Mouse (Mus musculus) neural tube, embryonic 13.5 days (tissue): ENCODE measurements around the gene Lhx8. TPM values are rescaled to one million over a fixed set of nuclear protein-coding genes. Genes with fewer than 3 reads are reported as not detected.

Experiments
- ATAC-seq: fragments of 200-750 bp; cut with Nextera tagmentation; 2 replicates; pipeline ENCODE4 v1.8.0; 2017; ENCODE audit warnings: low read depth, mild to moderate bottlenecking, moderate TSS enrichment, moderate library complexity
- H3K27ac ChIP-seq: fragments of 300-500 bp; sonication (generic); replicated peaks from 2 replicates; pipeline ENCODE4 v1.5.1; 2015; ENCODE audit warnings: moderate library complexity, mild to moderate bottlenecking, inconsistent platforms
- H3K27me3 ChIP-seq: fragments of 300-500 bp; sonication (generic); 2 replicates; pipeline ENCODE4 v1.6.1; 2015; ENCODE audit warnings: mild to moderate bottlenecking, inconsistent platforms
- H3K36me3 ChIP-seq: fragments of 300-500 bp; sonication (generic); 2 replicates; pipeline ENCODE4 v1.6.1; 2015; ENCODE audit warnings: mild to moderate bottlenecking, inconsistent platforms
- H3K4me1 ChIP-seq: fragments of 300-500 bp; sonication (generic); replicated peaks from 2 replicates; pipeline ENCODE4 v1.6.1; 2015; ENCODE audit warnings: inconsistent platforms
- H3K4me2 ChIP-seq: fragments of 300-500 bp; sonication (generic); 2 replicates; pipeline ENCODE4 v1.6.1; 2015; ENCODE audit warnings: inconsistent platforms, mild to moderate bottlenecking, moderate library complexity
- H3K4me3 ChIP-seq: fragments of 300-500 bp; sonication (generic); 2 replicates; pipeline ENCODE4 v1.5.1; 2015; ENCODE audit warnings: mild to moderate bottlenecking, inconsistent platforms
- H3K9ac ChIP-seq: fragments of 300-500 bp; sonication (generic); 2 replicates; pipeline ENCODE4 v1.6.1; 2015; ENCODE audit warnings: moderate library complexity, mild to moderate bottlenecking, inconsistent platforms
- H3K9me3 ChIP-seq: fragments of 300-500 bp; sonication (generic); 2 replicates; pipeline ENCODE4 v1.6.1; 2016; ENCODE audit warnings: inconsistent platforms
- WGBS: fragments of 180-500 bp; shearing (Covaris S2); methylation state at CpG from one replicate; pipeline ENCODE4 v1.1.7; 2015; 5-methylcytosine and 5-hydroxymethylcytosine counted together
- polyA plus RNA-seq: library from polyadenylated mRNA; unstranded; fragments of >200 nt; fragmentation: Nextera tagmentation; extraction: Ambion mirVana; gene quantifications from 2 replicates; pipeline ENCODE4 v1.2.1, GENCODE M21; 2015

Lhx8 gene
- polyA plus RNA-seq, 1 experiment from 2014 or later: not detected

DNA sequence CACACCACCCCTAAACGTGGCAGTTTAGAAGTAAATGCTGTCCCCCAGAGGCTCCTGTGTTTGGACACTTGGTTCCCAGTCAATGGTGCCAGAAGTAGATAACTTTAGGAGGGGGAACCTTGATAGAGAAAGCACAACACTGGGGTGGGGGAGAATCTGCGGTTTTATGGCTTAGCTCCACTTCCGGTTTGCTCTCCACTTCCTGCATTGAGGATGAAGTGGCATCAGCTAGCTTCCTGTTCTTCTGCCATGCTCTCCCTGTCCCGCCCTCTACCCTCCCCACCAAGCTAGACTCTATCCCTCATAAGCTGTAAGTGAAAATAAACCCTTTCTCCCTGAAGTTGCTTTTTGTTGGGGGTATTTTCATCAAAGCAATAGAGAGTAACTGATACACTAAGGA is 29.4 kb downstream of the Lhx8 start:
- H3K4me2 ChIP-seq: no peak overlapping the region
- H3K36me3 ChIP-seq: no peaks in the 10 kb centered on the region
- no peak overlapping the region for H3K27ac ChIP-seq
- no peak overlapping the region for H3K9ac ChIP-seq
- H3K27me3 ChIP-seq: no peaks in the 10 kb centered on the region
- no peaks in the 10 kb centered on the region for H3K4me1 ChIP-seq
- ATAC-seq: no peak
- no peaks in the 10 kb centered on the region for H3K9me3 ChIP-seq
- H3K4me3 ChIP-seq: no peak overlapping the region
- WGBS: 90% methylated on average over 4 of the region's 4 CpGs

GRCm38 (mm10) chr3:154300006-154300405 is 30.5 kb downstream of the Lhx8 start:
- Histone ChIP-seq H3K4me1 (no peaks in the 10 kb centered on the region), H3K36me3 (no peaks in the 10 kb centered on the region), H3K4me3 (no peak overlapping the region), H3K27ac (no peak overlapping the region), H3K9me3 (no peaks in the 10 kb centered on the region), H3K9ac (no peak overlapping the region), H3K4me2 (no peak overlapping the region), H3K27me3 (no peaks in the 10 kb centered on the region)
- 93% methylated on average over 9 of the region's 9 CpGs for WGBS
- no peak for ATAC-seq

DNA sequence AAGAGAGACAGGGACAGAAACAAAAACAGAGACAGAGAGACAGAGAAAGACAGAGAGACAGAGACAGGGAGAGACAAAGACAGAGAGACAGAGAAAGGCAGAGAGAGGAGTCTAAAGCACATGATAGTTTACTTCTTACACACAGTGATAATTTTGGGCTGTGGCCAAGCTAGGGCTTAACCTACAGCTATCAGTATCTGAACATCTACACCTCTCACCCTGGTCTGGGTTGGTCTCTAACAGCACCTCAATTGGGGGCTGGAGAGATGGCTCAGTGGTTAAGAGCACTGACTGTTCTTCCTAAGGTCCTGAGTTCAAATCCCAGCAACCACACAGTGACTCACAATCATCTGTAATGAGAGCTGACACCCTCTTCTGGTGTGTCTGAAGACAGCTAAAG is 32.0 kb downstream of the Lhx8 start:
- H3K27ac ChIP-seq: no peak overlapping the region

GRCm38 (mm10) chr3:154297499-154297898 is 33.0 kb downstream of the Lhx8 start:
- H3K27ac ChIP-seq: no peak overlapping the region
- no peak overlapping the region for H3K9ac ChIP-seq
- no peaks in the 10 kb centered on the region for H3K9me3 ChIP-seq
- no peaks in the 10 kb centered on the region for H3K4me1 ChIP-seq
- H3K36me3 ChIP-seq: no peaks in the 10 kb centered on the region
- no peaks in the 10 kb centered on the region for H3K27me3 ChIP-seq
- no peak overlapping the region for H3K4me2 ChIP-seq
- WGBS: 76% methylated on average over 6 of the region's 6 CpGs
- ATAC-seq: no peak
- H3K4me3 ChIP-seq: no peak overlapping the region

More for the DNA sequence above, 32.0 kb downstream of the Lhx8 start:
- Histone ChIP-seq H3K9ac (no peak overlapping the region), H3K4me2 (no peak overlapping the region), H3K36me3 (no peaks in the 10 kb centered on the region), H3K4me3 (no peak overlapping the region), H3K9me3 (no peaks in the 10 kb centered on the region), H3K4me1 (no peaks in the 10 kb centered on the region), H3K27me3 (no peaks in the 10 kb centered on the region)
- no peak for ATAC-seq

DNA sequence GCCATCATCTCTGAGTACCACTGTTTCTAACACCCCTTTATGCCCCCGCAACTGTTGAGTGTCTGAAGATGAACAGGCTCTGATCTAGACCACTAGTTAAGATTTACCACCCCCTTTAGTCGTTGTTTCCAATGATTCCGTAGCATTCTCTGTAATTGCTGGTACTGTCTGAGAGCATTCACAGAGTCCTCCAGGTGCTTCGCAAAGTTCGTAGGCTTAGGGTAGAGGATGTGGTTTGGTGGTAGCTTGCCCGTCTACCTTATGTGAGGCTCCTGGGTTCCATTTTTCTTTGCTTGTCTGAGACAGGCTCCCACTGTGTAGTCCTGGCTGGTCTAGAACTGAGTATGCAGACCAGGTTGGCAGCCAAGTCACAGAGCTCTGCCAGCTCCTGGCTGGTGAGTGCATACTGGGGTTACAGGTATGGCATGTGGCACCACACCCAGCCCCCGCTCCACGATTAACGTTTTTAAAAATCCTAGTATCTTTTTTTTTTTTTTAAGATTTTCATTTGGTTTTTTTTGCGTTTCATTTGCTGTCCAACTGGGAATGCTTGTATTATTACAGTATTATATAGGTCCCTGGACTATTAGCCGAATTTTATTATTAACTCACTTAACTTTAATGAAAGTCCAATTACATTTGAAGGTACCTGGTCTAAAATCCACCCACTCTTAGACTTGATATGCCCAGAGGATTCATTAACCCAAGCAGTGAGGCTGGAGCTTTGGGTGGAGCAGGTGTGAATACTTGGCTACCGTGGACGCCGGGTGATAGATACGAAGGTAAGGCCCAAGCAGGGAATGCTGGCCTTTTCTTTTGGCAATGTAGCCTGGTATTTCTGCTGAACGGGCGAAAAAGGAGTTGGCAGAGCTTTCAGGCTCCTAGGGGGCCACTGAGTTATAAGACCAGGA is 35.3 kb downstream of the Lhx8 start:
- ATAC-seq: no peak

GRCm38 (mm10) chr3:154293839-154294490 is 36.5 kb downstream of the Lhx8 start:
- H3K9ac ChIP-seq: no peak overlapping the region
- no peaks in the 10 kb centered on the region for H3K36me3 ChIP-seq
- H3K4me2 ChIP-seq: no peak overlapping the region
- H3K9me3 ChIP-seq: no peaks in the 10 kb centered on the region
- H3K27me3 ChIP-seq: no peaks in the 10 kb centered on the region
- no peak overlapping the region for H3K4me3 ChIP-seq
- 85% methylated on average over 9 of the region's 9 CpGs for WGBS
- no peak for ATAC-seq
- H3K27ac ChIP-seq: no peak overlapping the region
- no peaks in the 10 kb centered on the region for H3K4me1 ChIP-seq

More for the DNA sequence above, 35.3 kb downstream of the Lhx8 start:
- no peak overlapping the region for H3K4me3 ChIP-seq
- no peaks in the 10 kb centered on the region for H3K9me3 ChIP-seq
- H3K27ac ChIP-seq: no peak overlapping the region
- H3K9ac ChIP-seq: no peak overlapping the region
- H3K4me2 ChIP-seq: no peak overlapping the region
- H3K4me1 ChIP-seq: no peaks in the 10 kb centered on the region
- H3K27me3 ChIP-seq: no peaks in the 10 kb centered on the region
- H3K36me3 ChIP-seq: no peaks in the 10 kb centered on the region
- WGBS: 94% methylated on average over 17 of the region's 17 CpGs

GRCm38 (mm10) chr3:154292126-154292525 is 38.3 kb downstream of the Lhx8 start:
- no peak overlapping the region for H3K9ac ChIP-seq
- H3K27me3 ChIP-seq: no peaks in the 10 kb centered on the region
- no peak overlapping the region for H3K4me3 ChIP-seq
- ATAC-seq: no peak
- H3K36me3 ChIP-seq: no peaks in the 10 kb centered on the region
- no peak overlapping the region for H3K27ac ChIP-seq
- no peaks in the 10 kb centered on the region for H3K4me1 ChIP-seq
- 81% methylated on average over 5 of the region's 5 CpGs for WGBS
- H3K4me2 ChIP-seq: no peak overlapping the region
- no peaks in the 10 kb centered on the region for H3K9me3 ChIP-seq

DNA sequence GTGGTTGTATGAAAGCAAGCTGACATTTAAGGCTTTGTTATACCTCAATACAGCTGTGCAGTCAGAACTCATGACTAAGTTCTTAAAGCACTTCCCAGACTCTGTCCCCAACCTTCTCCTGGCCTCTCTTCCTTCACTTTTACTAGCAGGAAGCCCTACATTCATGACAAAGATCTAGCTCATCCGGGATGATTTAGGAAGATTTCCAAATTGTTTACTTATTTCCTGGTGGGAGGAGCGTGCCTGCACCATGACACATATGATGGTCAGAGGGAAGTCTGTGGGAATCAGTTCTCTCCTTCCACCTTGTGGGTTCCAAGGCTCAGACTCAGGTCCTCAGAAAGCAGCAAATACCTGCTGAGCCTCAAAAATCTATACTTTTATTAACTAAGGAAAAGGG is 40.1 kb downstream of the Lhx8 start:
- H3K27ac ChIP-seq: no peak overlapping the region
- no peaks in the 10 kb centered on the region for H3K4me1 ChIP-seq
- WGBS: 91% methylated on average over 2 of the region's 2 CpGs
- H3K4me2 ChIP-seq: no peak overlapping the region
- H3K9ac ChIP-seq: no peak overlapping the region
- H3K4me3 ChIP-seq: no peak overlapping the region
- no peak for ATAC-seq
- H3K27me3 ChIP-seq: no peaks in the 10 kb centered on the region
- H3K9me3 ChIP-seq: no peaks in the 10 kb centered on the region
- H3K36me3 ChIP-seq: no peaks in the 10 kb centered on the region

DNA sequence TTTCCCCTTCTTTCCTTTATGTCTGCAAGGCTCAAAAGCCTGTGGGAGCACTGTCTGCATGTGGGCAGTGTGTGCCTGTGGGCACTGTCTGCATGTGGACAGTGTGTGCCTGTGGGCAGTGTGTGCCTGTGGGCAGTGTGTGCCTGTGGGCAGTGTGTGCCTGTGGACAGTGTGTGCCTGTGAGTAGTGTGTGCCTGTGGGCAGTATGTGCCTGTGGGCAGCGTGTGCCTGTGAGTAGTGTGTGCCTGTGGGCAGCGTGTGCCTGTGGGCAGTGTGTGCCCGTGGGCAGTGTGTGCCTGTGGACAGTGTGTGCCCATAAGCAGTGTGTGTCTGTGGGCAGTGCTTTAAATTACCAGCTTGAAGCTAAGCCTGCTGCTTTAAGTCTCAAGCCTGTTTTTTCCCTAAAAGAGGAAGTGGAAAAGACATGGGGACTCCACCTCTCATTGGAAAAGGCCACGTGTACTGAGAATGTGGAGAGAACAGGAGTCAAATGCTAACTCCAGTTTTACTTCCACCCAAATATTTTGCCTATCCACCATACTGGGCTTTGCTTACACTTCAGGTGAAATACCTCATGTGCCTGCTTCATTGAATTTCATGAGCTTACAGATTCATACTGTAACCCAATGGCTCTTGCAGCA is 41.9 kb downstream of the Lhx8 start:
- H3K4me1 ChIP-seq: no peaks in the 10 kb centered on the region
- H3K36me3 ChIP-seq: no peaks in the 10 kb centered on the region
- H3K27me3 ChIP-seq: no peaks in the 10 kb centered on the region
- H3K4me3 ChIP-seq: no peak overlapping the region
- no peak for ATAC-seq
- H3K9ac ChIP-seq: no peak overlapping the region
- no peaks in the 10 kb centered on the region for H3K9me3 ChIP-seq
- H3K4me2 ChIP-seq: no peak overlapping the region
- no peak overlapping the region for H3K27ac ChIP-seq
- WGBS: 85% methylated on average over 4 of the region's 4 CpGs

- no peaks in the 10 kb centered on the region for H3K36me3 ChIP-seq
- no peak for ATAC-seq
- WGBS: 84% methylated on average over 2 of the region's 2 CpGs
- no peak overlapping the region for H3K4me2 ChIP-seq
- H3K27me3 ChIP-seq: no peaks in the 10 kb centered on the region
- H3K27ac ChIP-seq: no peak overlapping the region
- H3K4me1 ChIP-seq: no peaks in the 10 kb centered on the region
- no peak overlapping the region for H3K4me3 ChIP-seq
- no peaks in the 10 kb centered on the region for H3K9me3 ChIP-seq
- H3K9ac ChIP-seq: no peak overlapping the region
Observed at GRCm38 (mm10) chr3:154287217-154287616, 43.2 kb downstream of the Lhx8 start.

DNA sequence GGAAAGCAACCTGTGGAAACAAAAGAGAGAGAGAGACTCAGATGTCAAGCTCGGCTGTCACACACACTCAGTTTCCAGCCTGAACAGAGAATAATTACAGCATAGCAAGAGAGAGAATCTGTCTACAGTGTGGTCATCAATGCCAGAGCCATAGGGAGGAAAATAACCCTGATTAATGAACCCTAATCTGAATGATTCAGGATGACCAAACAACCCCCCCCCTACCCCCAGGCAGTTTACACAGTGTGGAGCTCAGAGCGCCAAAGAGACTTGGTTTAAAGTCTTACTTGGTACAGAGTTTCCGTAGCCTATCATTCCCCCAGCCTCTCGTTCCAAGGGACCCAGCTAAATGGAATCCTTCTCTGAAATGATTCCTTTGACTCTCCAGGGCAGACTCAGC is 45.1 kb downstream of the Lhx8 start:
- WGBS: 66% methylated on average over 4 of the region's 4 CpGs
- Histone ChIP-seq H3K4me1 (no peaks in the 10 kb centered on the region), H3K4me3 (no peak overlapping the region), H3K9ac (no peak overlapping the region), H3K27me3 (no peaks in the 10 kb centered on the region), H3K27ac (no peak overlapping the region), H3K4me2 (no peak overlapping the region), H3K9me3 (no peaks in the 10 kb centered on the region), H3K36me3 (no peaks in the 10 kb centered on the region)
- ATAC-seq: no peak

DNA sequence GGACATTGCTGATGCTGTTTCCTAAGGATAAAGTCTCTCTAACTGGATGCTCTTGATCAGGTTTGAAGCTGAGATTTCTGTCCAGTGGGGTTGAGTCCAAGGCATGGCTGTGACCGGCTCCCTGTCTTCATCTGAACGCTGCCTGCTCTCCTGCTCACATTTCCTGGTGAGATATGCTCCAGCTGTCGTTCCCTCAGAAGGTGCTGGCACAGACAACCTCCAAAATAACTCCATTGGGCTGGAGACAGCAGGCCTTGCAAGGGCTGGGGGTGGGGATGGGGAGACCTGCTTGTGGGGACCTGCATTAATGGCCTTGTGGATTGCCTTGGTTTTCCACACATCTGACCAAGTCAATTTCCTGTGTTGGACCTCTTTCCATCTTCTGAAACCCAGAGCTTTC is 46.2 kb downstream of the Lhx8 start:
- H3K27ac ChIP-seq: no peak overlapping the region
- H3K9me3 ChIP-seq: no peaks in the 10 kb centered on the region
- no peaks in the 10 kb centered on the region for H3K36me3 ChIP-seq
- H3K4me1 ChIP-seq: no peaks in the 10 kb centered on the region
- H3K4me2 ChIP-seq: no peak overlapping the region
- H3K9ac ChIP-seq: no peak overlapping the region
- H3K4me3 ChIP-seq: no peak overlapping the region
- no peak for ATAC-seq
- no peaks in the 10 kb centered on the region for H3K27me3 ChIP-seq
- 81% methylated on average over 3 of the region's 3 CpGs for WGBS
